Mouse (Mus musculus) CH12.LX (cell line): ENCODE measurements around the gene Aff1. TPM values are rescaled to one million over a fixed set of nuclear protein-coding genes. Genes with fewer than 3 reads are reported as not detected.
A peak's percentile ranks its signal among the peaks of the same experiment; 100 is the strongest.

Experiments used
- DNase-seq: peaks from one replicate; pipeline ENCODE4 v3.0.0-alpha.2; 2013; ENCODE audit errors: extremely low read depth
- H3K27ac ChIP-seq: 2 replicates; pipeline ENCODE4 v1.5.1; 2012; ENCODE audit warnings: low read depth, mild to moderate bottlenecking, control low read depth, moderate library complexity; ENCODE audit not compliant: insufficient read depth
- H3K27me3 ChIP-seq: replicated peaks from 2 replicates; pipeline ENCODE3; 2012; ENCODE audit warnings: inconsistent platforms
- H3K36me3 ChIP-seq, 2 experiments: replicated peaks in 1 of 2; 2 replicates each; pipeline versions ENCODE3 to v1.6.1; 2012; ENCODE audit warnings: inconsistent platforms in 1 of 2, low read length in 1 of 2, mild to moderate bottlenecking in 1 of 2, mixed read lengths in 1 of 2, moderate library complexity in 1 of 2; ENCODE audit not compliant: control insufficient read depth in 1 of 2, insufficient read depth in 1 of 2
- H3K4me1 ChIP-seq, 2 experiments: 2 replicates each; pipeline ENCODE4 v1.6.1; 2012; ENCODE audit warnings: inconsistent platforms in 1 of 2, moderate library complexity in 1 of 2; ENCODE audit not compliant: insufficient read depth in 2 of 2, control insufficient read depth in 1 of 2
- H3K4me2 ChIP-seq: 2 replicates; pipeline ENCODE4 v1.6.1; 2012; ENCODE audit warnings: low read depth, mild to moderate bottlenecking, control low read depth; ENCODE audit not compliant: poor library complexity, insufficient read depth, severe bottlenecking
- H3K4me3 ChIP-seq, 3 experiments: fragments of 150-350 bp in 1 of 3; sonication (generic) in 1 of 3; replicated peaks in 1 of 3; 2 replicates each; pipeline versions ENCODE3 to v1.5.1; 2011 to 2012; ENCODE audit warnings: low read depth in 2 of 3, low read length in 2 of 3, mild to moderate bottlenecking in 2 of 3, moderate library complexity in 2 of 3, control low read depth in 1 of 3, improper control_type of control experiment in 1 of 3, inconsistent platforms in 1 of 3, mixed read lengths in 1 of 3; ENCODE audit not compliant: poor library complexity in 1 of 3
- H3K79me2 ChIP-seq: replicated peaks from 2 replicates; pipeline ENCODE4 v1.6.1; 2012; ENCODE audit warnings: mild to moderate bottlenecking, moderate library complexity; ENCODE audit not compliant: control insufficient read depth, poor library complexity, insufficient read depth, severe bottlenecking; ENCODE audit errors: extremely low read depth
- H3K9ac ChIP-seq: 2 replicates; pipeline ENCODE4 v1.6.1; 2012; ENCODE audit warnings: low read depth, mild to moderate bottlenecking, control low read depth, moderate library complexity; ENCODE audit not compliant: insufficient read depth
- H3K9me3 ChIP-seq: replicated peaks from 2 replicates; pipeline ENCODE3; 2012; ENCODE audit warnings: low read length, inconsistent platforms, mixed read lengths
- CHD1 ChIP-seq: IDR thresholded peaks from 2 replicates; pipeline ENCODE4 v1.6.1; 2012; ENCODE audit warnings: low read depth, low read length, improper control_type of control experiment, inconsistent platforms
- ELF1 ChIP-seq: IDR thresholded peaks from 2 replicates; pipeline ENCODE4 v1.6.1; 2014; ENCODE audit warnings: low read depth, mild to moderate bottlenecking, inconsistent platforms, low read length, improper control_type of control experiment
- ETS1 ChIP-seq: conservative IDR thresholded peaks from 2 replicates; pipeline ENCODE4 v1.6.1; 2012; ENCODE audit warnings: low read depth, mild to moderate bottlenecking, inconsistent platforms, low read length, improper control_type of control experiment, moderate library complexity
- IRF4 ChIP-seq: IDR thresholded peaks from 2 replicates; pipeline ENCODE4 v1.6.1; 2014; ENCODE audit warnings: low read depth, mild to moderate bottlenecking, inconsistent platforms, low read length, improper control_type of control experiment
- JUND ChIP-seq: conservative IDR thresholded peaks from 2 replicates; pipeline ENCODE4 v1.6.1; 2011; ENCODE audit warnings: low read depth, low read length, improper control_type of control experiment
- MYC ChIP-seq: IDR thresholded peaks from 2 replicates; pipeline ENCODE4 v1.6.1; 2011; ENCODE audit warnings: low read depth, mild to moderate bottlenecking, improper control_type of control experiment, low read length
- POLR2A ChIP-seq: IDR thresholded peaks from 2 replicates; pipeline ENCODE4 v1.6.1; 2011; ENCODE audit warnings: low read depth, mild to moderate bottlenecking, improper control_type of control experiment, low read length
- RCOR1 ChIP-seq: conservative IDR thresholded peaks from 2 replicates; pipeline ENCODE4 v1.6.1; 2012; ENCODE audit warnings: low read depth, mild to moderate bottlenecking, inconsistent platforms, low read length, improper control_type of control experiment
- SMC3 ChIP-seq: IDR thresholded peaks from 2 replicates; pipeline ENCODE4 v1.6.1; 2011; ENCODE audit warnings: low read depth, low read length, improper control_type of control experiment
- USF1 ChIP-seq: IDR thresholded peaks from 2 replicates; pipeline ENCODE4 v1.6.1; 2014; ENCODE audit warnings: low read depth, mild to moderate bottlenecking, inconsistent platforms, low read length, improper control_type of control experiment
- ZNF384 ChIP-seq: IDR thresholded peaks from 2 replicates; pipeline ENCODE4 v1.6.1; 2012; ENCODE audit warnings: low read depth, low read length, improper control_type of control experiment, inconsistent platforms
- dilution Hi-C: fragments of 300-500 bp; cut with MboI; formaldehyde crosslinking; loops from 2 replicates; pipeline ENCODE4 v1.14.3; 2020; ENCODE audit warnings: low sequenced_read_pairs; ENCODE audit not compliant: extremely low pct_unique_long_range_greater_than_20kb, extremely low pct_ligation_motif_present
- in situ Hi-C: fragments of 300-500 bp; cut with MboI; formaldehyde crosslinking; loops from 3 replicates; pipeline ENCODE4 v1.14.3; 2019; ENCODE audit warnings: low sequenced_read_pairs, low pct_ligation_motif_present, low pct_unique_long_range_greater_than_20kb, mixed read lengths
- polyA plus RNA-seq: library from polyadenylated mRNA; unstranded; fragments of >175 nt; gene quantifications from 2 replicates; pipeline ENCODE4 v1.2.1, GENCODE M21; 2012; ENCODE audit warnings: low read depth; ENCODE audit not compliant: insufficient read length
- total RNA-seq, 2 experiments: library from RNA; depleted of rRNA; stranded (reverse); fragments of 300-350 nt in 1 of 2; fragments of >200 nt in 1 of 2; gene quantifications; 2 replicates each; pipeline ENCODE4 v1.2.3; 2012 to 2014

The Aff1 gene
- total and polyA plus RNA-seq, 3 experiments: 13.2 to 38.9 (median 21.8) TPM

GRCm38 (mm10) chr5:103721490-103721889, 29.3 kb downstream of the Aff1 start:
- Histone ChIP-seq H3K4me3 (peak overlapping the region in 1 of 3 experiments; percentile 15), H3K36me3 (peaks cover 4 to 9% of the 10 kb centered on the region in 2 experiments), H3K9ac (peak overlapping the region; percentile 74), H3K4me2 (peak overlapping the region; percentile 41), H3K4me1 (peaks cover 9 to 88% of the 10 kb centered on the region in 2 experiments), H3K27ac (peak overlapping the region; percentile 94), H3K79me2 (peaks cover 54% of the 10 kb centered on the region), H3K27me3 (no peaks in the 10 kb centered on the region), H3K9me3 (no peaks in the 10 kb centered on the region)
- dilution Hi-C loops (no loop called here), in situ Hi-C loops (no loop called here)
- DNase-seq: peak; percentile 74
- peak; percentile 14; the same call in 1 of the 2 replicates for TF ChIP-seq POLR2A
- 0 out of 2 replicates have a peak, but pooled peaks have one; percentile 3 for TF ChIP-seq SMC3
- 0 out of 2 replicates have a peak, but pooled peaks have one; percentile 52 for TF ChIP-seq ZNF384
- no peak for TF ChIP-seq USF1
- no peak for TF ChIP-seq IRF4
- no peak for TF ChIP-seq MYC
- TF ChIP-seq CHD1: no peak

DNA sequence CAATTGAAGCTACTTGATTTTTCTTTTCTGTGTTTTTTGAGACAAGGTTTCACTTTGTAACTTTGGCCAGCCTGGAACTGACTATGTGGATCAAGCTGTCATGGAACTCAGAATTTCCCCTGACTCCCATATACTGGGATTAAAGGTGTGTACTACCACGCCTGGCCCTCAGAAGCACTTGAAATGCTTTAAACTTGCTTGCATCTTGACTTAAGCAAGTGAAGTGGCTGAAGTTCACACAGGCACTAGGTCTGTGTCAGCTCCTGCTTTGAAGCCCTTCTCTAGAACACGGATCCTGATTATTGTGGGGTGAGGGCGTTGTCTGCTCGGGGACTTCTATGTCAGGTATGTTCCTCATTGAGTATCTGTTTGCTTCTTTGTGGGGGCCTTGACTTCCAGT, 30.5 kb downstream of the Aff1 start:
- H3K4me2 ChIP-seq: peak overlapping the region; percentile 88
- peak overlapping the region in 2 of 3 experiments; percentile 14 to 27 for H3K4me3 ChIP-seq
- no peaks in the 10 kb centered on the region for H3K9me3 ChIP-seq
- H3K79me2 ChIP-seq: peaks cover 51% of the 10 kb centered on the region
- H3K27me3 ChIP-seq: no peaks in the 10 kb centered on the region
- H3K4me1 ChIP-seq: peaks cover 10 to 89% of the 10 kb centered on the region in 2 experiments
- H3K36me3 ChIP-seq: peaks cover 0 to 6% of the 10 kb centered on the region in 2 experiments
- H3K27ac ChIP-seq: peak overlapping the region; percentile 82
- dilution Hi-C loops: no loop called here
- in situ Hi-C loops: no loop called here
- H3K9ac ChIP-seq: peak overlapping the region; percentile 74
- no peak for DNase-seq
- TF ChIP-seq ETS1 (no peak), JUND (no peak), ELF1 (no peak), RCOR1 (no peak), IRF4 (0 out of 2 replicates have a peak, but pooled peaks have one; percentile 3)

GRCm38 (mm10) chr5:103724384-103724783, 32.2 kb downstream of the Aff1 start:
- DNase-seq: no peak
- in situ Hi-C loops (no loop called here), dilution Hi-C loops (no loop called here)
- Histone ChIP-seq H3K27me3 (no peaks in the 10 kb centered on the region), H3K4me1 (peaks cover 18 to 91% of the 10 kb centered on the region in 2 experiments), H3K9me3 (no peaks in the 10 kb centered on the region), H3K9ac (peak overlapping the region; percentile 61), H3K36me3 (peaks cover 0 to 12% of the 10 kb centered on the region in 2 experiments), H3K4me2 (peak overlapping the region; percentile 78), H3K79me2 (peaks cover 51% of the 10 kb centered on the region), H3K27ac (peak overlapping the region; percentile 94), H3K4me3 (no peak overlapping the region)
- TF ChIP-seq ETS1: no peak
